In genomic region chr14:54259003-54259721, GRCm38 (mm10) we compare ENCODE assay signal across 8 mouse cellular contexts. TPM values are rescaled to one million over a fixed set of nuclear protein-coding genes. Genes with fewer than 3 reads are reported as not detected.
DNase-seq lines count a peak whose midpoint lies in the region; ATAC-seq lines count a peak whose summit lies in the region.

No protein-coding gene starts in this region.

- peak; percentile 98 to 99 for DNase-seq in adrenal gland, adult (ENCODE audit: inconsistent age in 2 of 2, low spot score in 1 of 2)
- DNase-seq in embryo, embryonic 10.5 days (ENCODE audit: low spot score) = peak; percentile 95
- peak; percentile 94 for DNase-seq in gastrocnemius, postnatal 10 days
- DNase-seq in induced T-regulatory cell, adult 2 months (ENCODE audit: low read depth) = peak; percentile 86
- peak; percentile 65 to 76 for DNase-seq in left cerebral cortex, adult 8-10 months (ENCODE audit: low spot score in 2 of 2)
- DNase-seq in right cerebral cortex, adult 18-20 months = peak; percentile 86
- peak; percentile 83 for DNase-seq in urinary bladder, postnatal 10 days (ENCODE audit: low spot score)

- peak; percentile 88 for ATAC-seq in megakaryocyte, adult 5-6 weeks (ENCODE audit: poor library complexity, severe bottlenecking)

RNA-seq across cellular contexts. Expression of gene Abhd4, which starts 5.2 kb away (rescaled TPM):
- total RNA-seq in gastrocnemius, postnatal 10 days (2021) = 10 to 100 TPM; 23.2 to 24.8 TPM
- 10 to 100 TPM; 53.6 to 66.2 (median 59.0) TPM for total RNA-seq in left cerebral cortex, adult 8-10 months (2022)
- total RNA-seq in megakaryocyte, adult 5-6 weeks (2015) = 11.0 and 13.9 TPM in 2 replicates
- total RNA-seq in megakaryocyte, adult 5-6 weeks (2017) = 10.0 and 16.5 TPM in 2 replicates

RNA-seq across cellular contexts. Expression of gene Dad1, which starts 5.3 kb away (rescaled TPM):
- 10 to 100 TPM; 75.9 to 77.3 TPM for total RNA-seq in gastrocnemius, postnatal 10 days (2021)
- 100 to 1,000 TPM; 107 to 115 (median 113) TPM for total RNA-seq in left cerebral cortex, adult 8-10 months (2022)
- total RNA-seq in megakaryocyte, adult 5-6 weeks (2015) = 136 and 154 TPM in 2 replicates
- total RNA-seq in megakaryocyte, adult 5-6 weeks (2017) = 84.1 and 86.7 TPM in 2 replicates

RNA-seq across cellular contexts. Expression of gene Olfr49, which starts 25.6 kb away (rescaled TPM):
- total RNA-seq in gastrocnemius, postnatal 10 days (2021) = not detected
- total RNA-seq in left cerebral cortex, adult 8-10 months (2022) = not detected
- not detected in 2 replicates for total RNA-seq in megakaryocyte, adult 5-6 weeks (2015)
- 0.11 TPM in 1 of 2 replicates, not detected in the other for total RNA-seq in megakaryocyte, adult 5-6 weeks (2017)

Comparison
In these comparisons a context has a peak if more than half of its experiments do, and no peak if none do; other contexts are left out.
1. Peak in every context shown above with its lines: DNase-seq and ATAC-seq.